Mouse (Mus musculus): ENCODE results near the gene Ints11.

Gene Ints11

GRCm38 (mm10) chr4:155892017-155892416 is 22.7 kb downstream of the Ints11 start:
- peak; percentile 73 for DNase-seq (ENCODE audit: low read depth, low spot score)

GRCm38 (mm10) chr4:155892438-155893211 is 23.3 kb downstream of the Ints11 start:
- DNase-seq (ENCODE audit: low read depth, low spot score) = no peak

GRCm38 (mm10) chr4:155893212-155893690 is 23.9 kb downstream of the Ints11 start:
- DNase-seq (ENCODE audit: low read depth, low spot score) = no peak

- peak; percentile 74 for DNase-seq (ENCODE audit: low read depth, low spot score)
Observed at GRCm38 (mm10) chr4:155894311-155894881, 25.1 kb downstream of the Ints11 start.

GRCm38 (mm10) chr4:155895216-155895615 is 25.9 kb downstream of the Ints11 start:
- DNase-seq (ENCODE audit: low read depth, low spot score) = peak; percentile 57

- DNase-seq (ENCODE audit: low read depth, low spot score) = no peak
Observed at GRCm38 (mm10) chr4:155895826-155896225, 26.5 kb downstream of the Ints11 start.

- no peak for DNase-seq (ENCODE audit: low read depth, low spot score)
Observed at GRCm38 (mm10) chr4:155896461-155896860, 27.1 kb downstream of the Ints11 start.

GRCm38 (mm10) chr4:155898318-155898717 is 29.0 kb downstream of the Ints11 start:
- DNase-seq (ENCODE audit: low read depth, low spot score) = no peak

GRCm38 (mm10) chr4:155899355-155899754 is 30.0 kb downstream of the Ints11 start:
- DNase-seq (ENCODE audit: low read depth, low spot score) = no peak

- DNase-seq (ENCODE audit: low read depth, low spot score) = no peak
Observed at GRCm38 (mm10) chr4:155901205-155901604, 31.9 kb downstream of the Ints11 start.

- no peak for DNase-seq (ENCODE audit: low read depth, low spot score)
Observed at GRCm38 (mm10) chr4:155903246-155903645, 33.9 kb downstream of the Ints11 start.

- no peak for DNase-seq (ENCODE audit: low read depth, low spot score)
Observed at GRCm38 (mm10) chr4:155904318-155905102, 35.2 kb downstream of the Ints11 start.

- no peak for DNase-seq (ENCODE audit: low read depth, low spot score)
Observed at GRCm38 (mm10) chr4:155905634-155906033, 36.3 kb downstream of the Ints11 start.

GRCm38 (mm10) chr4:155906125-155906524 is 36.8 kb downstream of the Ints11 start:
- no peak for DNase-seq (ENCODE audit: low read depth, low spot score)

GRCm38 (mm10) chr4:155907003-155907402 is 37.7 kb downstream of the Ints11 start:
- DNase-seq (ENCODE audit: low read depth, low spot score) = no peak

- no peak for DNase-seq (ENCODE audit: low read depth, low spot score)
Observed at GRCm38 (mm10) chr4:155908281-155908680, 38.9 kb downstream of the Ints11 start.

GRCm38 (mm10) chr4:155908751-155909150 is 39.4 kb downstream of the Ints11 start:
- no peak for DNase-seq (ENCODE audit: low read depth, low spot score)

GRCm38 (mm10) chr4:155932031-155932430 is 62.7 kb downstream of the Ints11 start:
- DNase-seq (ENCODE audit: low read depth, low spot score) = no peak
